Mouse (Mus musculus): Measurements from ENCODE around the gene Plxna3. TPM values are rescaled to one million over a fixed set of nuclear protein-coding genes. Genes with fewer than 3 reads are reported as not detected.
"Not testable (repeated sequence)": the region's sequence is repeated elsewhere in the genome, so short reads cannot be mapped to it uniquely, and the experiment has no call there.

Gene Plxna3
- total RNA-seq (2021), result 10 to 100 TPM; 41.8 to 42.3 TPM
- long read RNA-seq, experiment 1, full-length matches to known transcripts, result 4 of 20 reads
- long read RNA-seq, experiment 1, partial matches to known transcripts, result 8 of 20 reads
- long read RNA-seq, experiment 1, other reads (novel, unspliced or antisense), result 8 of 20 reads
- long read RNA-seq, experiment 2, full-length matches to known transcripts, result 1 of 10 reads
- long read RNA-seq, experiment 2, partial matches to known transcripts, result 3 of 10 reads
- long read RNA-seq, experiment 2, other reads (novel, unspliced or antisense), result 6 of 10 reads

DNA sequence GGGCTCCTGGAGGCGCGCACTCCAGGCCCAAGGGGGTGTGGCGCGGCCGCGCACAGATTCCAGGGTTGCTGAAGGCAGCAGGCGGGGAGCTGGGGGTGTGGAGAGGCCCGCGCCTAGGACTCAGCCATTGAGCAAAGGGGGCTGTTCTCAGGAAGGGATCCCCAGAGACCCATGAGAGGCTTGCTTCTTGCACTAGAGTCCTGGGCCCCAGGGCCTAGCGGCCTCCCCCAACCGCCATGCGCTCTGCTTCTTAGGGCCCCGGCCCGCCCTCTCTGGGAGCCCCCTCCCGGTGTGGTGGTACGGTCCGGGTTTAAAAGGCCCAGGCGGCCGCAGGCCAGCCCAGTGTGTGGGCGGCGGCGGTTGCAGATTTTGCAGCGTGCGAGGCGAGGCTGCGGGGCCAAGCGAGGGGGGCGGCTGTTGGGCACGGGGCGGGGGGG lies at the start of gene Plxna3:
Gene Plxna3, plus strand, starts transcription at position 342 of the 437 bp plus-strand sequence.
- peak; percentile 49 to 66 for DNase-seq (ENCODE audit: low spot score in 2 of 2)

DNA sequence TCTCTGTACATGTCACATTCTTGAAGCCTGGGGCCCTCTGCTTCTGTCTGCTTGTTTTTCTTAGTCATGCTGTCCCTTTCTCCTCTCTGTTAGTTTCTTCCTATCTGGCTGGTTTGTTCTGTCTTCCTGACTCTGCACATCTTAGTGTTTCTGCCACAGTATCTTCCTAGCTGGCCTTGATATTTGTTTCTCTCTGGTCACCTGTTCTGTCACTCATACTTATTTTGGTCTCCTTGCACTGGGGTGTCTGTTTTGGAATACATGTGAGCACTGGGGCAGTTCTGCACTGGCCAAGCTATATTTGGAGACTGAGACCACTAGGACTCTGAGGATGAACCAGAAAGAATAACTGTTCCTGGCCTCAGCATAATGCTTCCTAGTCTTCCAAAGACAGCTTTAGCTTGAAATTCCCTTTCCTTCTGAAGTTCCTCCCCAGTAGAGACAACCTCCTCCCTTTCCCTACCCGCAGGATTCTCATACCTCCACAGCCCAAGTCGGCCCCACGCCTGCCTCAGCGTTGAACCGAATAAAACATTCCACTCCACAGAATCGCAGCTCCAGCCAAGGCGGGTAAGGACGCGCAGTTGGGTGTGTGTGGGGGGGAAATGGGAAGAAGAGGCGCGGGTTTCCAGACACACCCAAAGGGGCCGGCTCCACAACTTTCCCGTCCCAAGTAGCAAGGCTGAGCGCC lies 47.7 kb upstream of the Plxna3 start:
- DNase-seq (ENCODE audit: low spot score in 2 of 2), result no peak

DNA sequence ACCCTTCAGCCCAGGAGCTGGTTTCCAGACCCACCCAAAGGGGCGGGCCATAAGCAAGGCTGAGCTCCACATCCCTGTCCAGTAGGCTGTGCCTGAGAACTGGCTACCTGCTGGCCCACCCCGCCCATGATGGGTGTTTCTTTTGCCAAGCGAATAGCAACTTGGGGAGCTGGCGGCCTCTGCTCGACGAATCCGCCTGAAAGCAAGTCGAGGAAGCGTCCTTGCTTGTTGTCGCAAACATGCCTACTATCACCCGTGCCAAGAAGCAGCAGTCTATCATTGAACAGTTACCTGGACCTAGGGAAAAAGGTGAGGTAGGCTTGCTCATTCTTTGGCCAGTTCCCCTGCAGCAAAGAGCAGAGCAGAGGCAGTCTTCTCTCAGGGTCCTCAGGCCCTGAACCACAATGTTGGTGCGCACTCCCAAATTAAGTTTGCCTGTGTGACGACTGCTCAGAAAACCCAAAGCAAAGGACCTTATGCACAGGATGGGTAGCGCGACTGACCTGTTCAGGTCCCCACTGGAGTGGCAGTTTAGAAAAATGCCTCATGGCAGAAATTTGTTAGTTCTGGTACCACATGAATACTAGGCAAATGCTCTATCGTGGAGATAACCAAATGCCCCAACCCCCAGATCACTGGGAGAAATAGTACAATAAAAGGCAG lies 47.0 kb upstream of the Plxna3 start, which contains the start of the genes Taz and Dnase1l1:
Gene Taz, plus strand, starts transcription at position 181 of the 663 bp plus-strand sequence.
Gene Dnase1l1, minus strand, starts transcription at position 606 of the 663 bp plus-strand sequence.
- DNase-seq (ENCODE audit: low spot score in 2 of 2), result peak in 1 of 2 experiments; percentile 23

DNA sequence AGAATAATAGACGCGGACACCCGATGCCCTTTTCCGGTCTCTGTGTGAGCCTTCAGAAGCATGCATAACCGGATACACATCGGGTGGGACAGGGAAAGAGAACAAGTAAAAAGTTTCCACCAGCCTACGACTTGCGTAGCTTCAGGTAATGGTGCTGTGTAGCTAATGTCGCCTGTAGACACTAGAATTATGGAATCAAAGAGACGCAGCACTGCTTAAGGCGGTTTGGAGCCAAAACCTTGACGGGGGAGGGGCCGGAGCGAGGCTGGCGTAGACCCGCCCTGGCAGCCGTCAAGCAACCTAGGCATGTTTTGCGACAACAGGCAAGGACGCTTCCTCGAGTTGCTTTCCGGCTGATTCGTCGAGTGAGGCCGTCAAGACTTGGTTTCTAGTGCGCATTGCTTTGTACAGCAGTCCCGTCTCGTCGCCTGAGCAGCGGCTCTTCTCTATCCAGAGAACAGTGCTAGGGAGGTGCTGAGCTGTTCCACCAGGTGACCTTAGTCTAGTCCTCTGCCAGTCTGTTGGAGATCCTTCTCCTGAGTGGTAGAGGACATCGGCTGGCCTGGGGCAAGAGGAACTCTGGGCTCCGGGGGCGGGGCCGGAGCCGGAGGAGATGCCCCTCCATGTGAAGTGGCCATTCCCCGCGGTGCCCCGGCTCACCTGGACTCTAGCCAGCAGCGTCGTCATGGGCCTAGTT lies 46.3 kb upstream of the Plxna3 start:
- peak; percentile 78 to 88 for DNase-seq (ENCODE audit: low spot score in 2 of 2)

DNA sequence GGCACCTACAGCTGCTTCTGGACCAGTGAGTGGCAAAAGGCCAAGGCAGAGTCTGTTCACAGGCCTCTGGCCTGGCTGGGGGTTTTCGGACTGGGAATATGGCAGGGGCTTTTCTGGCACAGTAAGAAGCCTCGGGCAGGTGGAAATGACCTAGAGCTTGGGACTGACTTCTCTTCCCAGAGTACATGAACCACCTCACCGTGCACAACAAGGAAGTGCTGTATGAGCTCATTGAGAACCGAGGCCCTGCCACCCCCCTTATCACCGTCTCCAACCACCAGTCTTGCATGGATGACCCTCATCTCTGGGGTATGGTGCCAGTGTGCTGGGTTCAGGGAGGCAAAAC lies 45.8 kb upstream of the Plxna3 start:
- no peak for DNase-seq (ENCODE audit: low spot score in 2 of 2)

DNA sequence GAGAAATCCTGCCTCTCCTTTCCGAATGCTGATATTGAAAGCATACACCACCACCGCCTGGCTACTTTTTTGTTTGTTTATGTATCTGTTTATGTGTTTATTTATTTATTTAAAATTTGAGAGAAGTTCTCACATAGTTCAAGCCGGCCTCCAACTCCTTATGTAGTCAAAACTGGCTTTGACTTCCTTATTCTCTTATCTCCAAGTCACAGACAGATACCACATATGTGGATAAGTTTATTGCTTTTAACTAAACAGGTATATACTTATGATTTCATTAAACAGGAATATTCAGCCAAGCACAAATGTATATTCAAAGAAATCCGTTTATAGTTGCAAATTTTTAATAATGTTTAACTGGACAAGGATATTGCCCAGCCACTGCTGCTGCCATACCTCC lies 35.4 kb upstream of the Plxna3 start:
- DNase-seq (ENCODE audit: low spot score in 2 of 2), result no peak

DNA sequence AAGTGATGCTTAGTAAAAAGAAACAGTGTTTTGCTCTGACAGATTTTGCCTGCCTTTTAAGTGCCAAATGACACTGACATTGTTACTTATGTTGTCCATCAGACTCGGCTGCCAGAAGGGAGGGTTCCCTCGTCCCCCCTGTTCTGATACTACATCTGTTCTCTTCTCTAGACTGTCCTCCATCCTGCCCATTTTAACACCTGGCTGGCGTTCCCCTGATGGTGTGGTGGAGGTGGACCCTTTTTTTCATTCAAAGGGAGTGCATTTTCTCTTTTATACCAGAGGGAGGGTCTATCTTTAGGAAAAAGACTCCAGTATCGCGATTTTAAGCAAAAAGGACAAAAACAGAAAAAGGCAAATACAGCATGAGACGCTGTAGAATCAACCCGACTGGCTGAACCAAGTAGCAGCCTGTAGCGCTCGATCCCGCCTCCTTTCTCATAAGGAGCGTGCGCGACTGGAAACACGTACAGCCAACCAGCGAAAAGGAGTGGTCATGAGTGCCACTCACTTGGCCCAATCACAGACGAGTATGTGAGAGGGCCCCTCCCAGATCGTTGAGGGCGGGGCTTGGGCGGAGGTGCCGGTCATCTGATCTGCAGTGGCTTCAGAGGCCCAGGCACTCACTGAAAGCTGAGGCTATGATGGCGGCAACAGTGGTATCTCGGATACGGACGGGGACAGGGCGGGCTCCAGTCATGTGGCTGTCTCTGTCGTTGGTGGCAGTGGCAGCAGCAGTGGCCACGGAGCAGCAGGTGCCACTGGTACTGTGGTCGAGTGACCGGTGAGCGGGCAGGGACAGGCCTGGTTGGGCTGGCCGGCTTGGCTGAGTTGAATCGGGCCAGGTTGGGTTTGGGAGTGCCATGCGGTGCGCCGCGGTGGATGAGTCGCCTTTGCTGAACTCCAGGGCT lies 32.1 kb upstream of the Plxna3 start, which contains the start of gene Atp6ap1:
Gene Atp6ap1, plus strand, starts transcription at position 560 of the 911 bp plus-strand sequence.
- peak; percentile 90 to 95 for DNase-seq (ENCODE audit: low spot score in 2 of 2)

DNA sequence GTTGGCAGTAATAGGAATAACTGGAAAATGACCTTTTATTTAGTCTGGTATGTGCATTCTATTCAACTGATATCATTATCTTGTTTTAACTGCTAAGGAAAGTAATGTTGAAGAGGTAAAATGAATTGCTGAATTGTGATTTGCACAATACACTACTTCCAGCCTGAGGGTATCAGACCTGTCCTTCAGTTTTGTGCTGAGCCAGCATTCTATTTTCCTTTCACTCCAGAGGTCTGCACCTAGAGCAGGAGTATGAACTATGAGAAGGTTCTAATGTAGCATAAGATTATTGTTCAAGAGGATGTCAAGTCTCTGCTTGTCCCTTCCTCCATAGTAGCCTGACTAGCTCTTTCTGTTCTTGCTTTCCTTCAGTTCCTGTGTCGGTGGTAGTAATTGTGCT lies 30.5 kb upstream of the Plxna3 start:
- no peak for DNase-seq (ENCODE audit: low spot score in 2 of 2)

DNA sequence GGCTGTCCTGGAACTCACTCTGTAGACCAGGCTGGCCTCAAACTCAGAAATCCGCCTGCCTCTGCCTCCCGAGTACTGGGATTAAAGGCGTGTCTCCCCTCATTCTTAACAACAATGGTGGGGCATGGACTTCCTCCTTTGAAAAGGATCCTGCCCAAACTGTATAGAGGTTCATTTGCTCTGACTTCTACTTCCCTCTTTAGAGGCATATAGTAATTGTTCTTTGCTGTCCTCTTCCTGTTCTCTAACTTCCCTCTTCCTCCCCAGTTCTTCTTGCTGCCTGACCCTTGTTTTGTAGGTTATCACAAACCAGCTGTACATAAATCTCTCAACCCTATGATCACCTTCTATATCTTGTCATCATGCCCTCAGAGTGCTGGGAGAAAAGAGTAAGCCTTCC lies 29.1 kb upstream of the Plxna3 start:
- DNase-seq (ENCODE audit: low spot score in 2 of 2), result no peak

DNA sequence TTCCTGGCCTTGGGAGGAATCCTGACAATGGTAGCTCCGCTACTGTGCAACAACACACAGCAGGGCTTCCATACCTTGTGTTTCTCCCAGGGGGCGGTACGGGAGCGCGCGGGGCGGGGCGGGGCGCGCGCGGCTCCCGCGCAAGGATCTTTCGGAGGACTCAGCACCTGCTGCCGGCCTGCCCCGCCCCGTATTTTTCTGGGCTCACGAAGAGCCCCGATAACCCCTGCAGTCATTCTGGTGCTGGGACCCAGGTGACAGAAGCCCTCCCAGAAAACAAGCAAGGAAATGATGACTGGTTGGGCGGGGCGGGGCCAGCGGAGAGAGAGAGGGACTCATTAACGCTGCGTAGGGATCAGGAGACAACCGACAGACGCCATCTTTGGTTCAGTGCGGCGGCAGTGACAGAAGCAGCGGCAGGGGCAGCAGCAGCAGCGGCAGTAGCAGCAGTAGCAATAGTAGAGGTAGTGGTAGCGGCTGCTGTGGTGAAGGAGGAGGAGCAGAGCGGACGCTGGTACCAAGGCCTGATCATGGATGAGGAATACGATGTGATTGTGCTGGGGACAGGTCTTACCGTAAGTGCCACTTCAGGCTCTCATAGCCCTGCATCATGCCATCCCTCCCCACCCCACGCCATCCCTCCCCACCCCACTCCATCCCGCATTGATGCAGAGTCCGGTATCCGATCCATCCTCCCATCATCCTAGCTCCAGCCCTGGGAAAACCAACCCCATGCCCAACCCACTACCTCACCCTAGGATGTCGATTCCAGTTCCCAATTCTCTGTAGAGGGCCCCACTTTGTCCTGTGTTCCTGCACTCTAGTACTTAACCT lies 23.8 kb upstream of the Plxna3 start, which contains the start of gene Gdi1:
Gene Gdi1, plus strand, starts transcription at position 132 of the 834 bp plus-strand sequence.
- DNase-seq (ENCODE audit: low spot score in 2 of 2), result peak; percentile 67 to 82

DNA sequence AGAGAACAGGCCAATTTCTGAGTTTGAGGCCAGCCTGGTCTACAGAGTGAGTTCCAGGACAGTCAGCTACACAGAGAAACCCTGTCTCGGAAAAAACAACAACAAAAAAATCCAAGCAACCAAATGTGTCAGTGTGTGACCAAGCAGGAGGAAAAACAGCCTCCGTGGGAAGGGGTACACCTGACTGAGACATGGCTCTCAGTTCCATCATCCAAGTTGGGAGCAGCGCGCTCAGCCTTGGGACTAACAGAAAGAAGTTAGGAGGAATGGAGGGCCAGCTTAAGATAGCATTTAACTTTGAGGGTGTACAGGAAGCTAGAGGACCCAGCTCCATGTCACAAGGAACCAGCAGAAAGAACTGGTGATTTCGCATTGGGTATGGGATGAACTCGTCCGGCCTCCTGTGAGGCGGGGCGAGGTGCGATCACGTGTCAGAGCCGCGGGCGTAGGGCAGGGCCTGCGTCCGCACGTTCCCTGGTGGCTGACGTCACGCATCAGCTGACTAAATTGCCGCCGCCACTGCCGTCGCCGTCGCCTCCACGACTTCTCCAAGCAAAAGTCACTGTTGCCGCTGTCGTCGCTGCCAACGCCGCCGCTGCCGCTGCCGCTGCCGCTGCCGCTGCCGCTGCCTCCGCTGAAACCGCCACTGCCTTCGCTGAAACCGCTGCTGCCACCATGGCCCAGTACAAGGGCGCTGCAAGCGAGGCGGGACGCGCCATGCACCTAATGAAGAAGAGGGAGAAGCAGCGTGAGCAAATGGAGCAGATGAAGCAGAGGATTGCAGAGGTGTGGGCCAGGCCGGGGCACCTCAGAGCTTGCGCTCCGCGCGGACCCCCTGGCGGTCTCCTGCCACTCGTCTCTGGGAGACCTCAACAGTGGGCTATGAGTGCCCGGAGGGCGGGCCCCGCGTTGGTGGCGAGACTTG lies 16.1 kb upstream of the Plxna3 start, which contains the start of gene Fam50a:
Gene Fam50a, plus strand, starts transcription at position 494 of the 925 bp plus-strand sequence.
- DNase-seq (ENCODE audit: low spot score in 2 of 2), result peak; percentile 82 to 88

DNA sequence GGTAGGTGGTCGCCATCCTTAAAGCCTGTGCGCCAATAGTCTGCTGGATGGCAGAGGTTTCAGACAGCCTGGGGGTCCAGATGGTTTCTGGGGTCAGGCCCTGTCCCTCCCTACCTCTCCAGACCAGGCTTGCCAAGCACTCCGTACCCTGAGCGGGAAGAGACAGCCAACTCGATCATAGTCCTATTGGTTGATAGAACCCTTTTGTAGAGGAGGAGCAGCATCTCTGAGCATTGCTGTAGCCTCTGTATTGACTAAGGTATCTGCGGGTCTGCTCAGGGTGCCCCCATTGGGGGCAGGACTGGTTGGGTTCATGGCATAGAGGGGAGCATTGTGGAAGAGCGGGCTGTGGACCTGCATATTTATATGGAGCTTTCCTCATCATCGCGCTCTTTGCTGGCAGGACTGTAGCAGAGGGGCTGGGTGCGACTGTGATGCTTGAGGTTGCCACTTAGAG lies 377 bp downstream of the Plxna3 start:
- DNase-seq (ENCODE audit: low spot score in 2 of 2), result no peak

DNA sequence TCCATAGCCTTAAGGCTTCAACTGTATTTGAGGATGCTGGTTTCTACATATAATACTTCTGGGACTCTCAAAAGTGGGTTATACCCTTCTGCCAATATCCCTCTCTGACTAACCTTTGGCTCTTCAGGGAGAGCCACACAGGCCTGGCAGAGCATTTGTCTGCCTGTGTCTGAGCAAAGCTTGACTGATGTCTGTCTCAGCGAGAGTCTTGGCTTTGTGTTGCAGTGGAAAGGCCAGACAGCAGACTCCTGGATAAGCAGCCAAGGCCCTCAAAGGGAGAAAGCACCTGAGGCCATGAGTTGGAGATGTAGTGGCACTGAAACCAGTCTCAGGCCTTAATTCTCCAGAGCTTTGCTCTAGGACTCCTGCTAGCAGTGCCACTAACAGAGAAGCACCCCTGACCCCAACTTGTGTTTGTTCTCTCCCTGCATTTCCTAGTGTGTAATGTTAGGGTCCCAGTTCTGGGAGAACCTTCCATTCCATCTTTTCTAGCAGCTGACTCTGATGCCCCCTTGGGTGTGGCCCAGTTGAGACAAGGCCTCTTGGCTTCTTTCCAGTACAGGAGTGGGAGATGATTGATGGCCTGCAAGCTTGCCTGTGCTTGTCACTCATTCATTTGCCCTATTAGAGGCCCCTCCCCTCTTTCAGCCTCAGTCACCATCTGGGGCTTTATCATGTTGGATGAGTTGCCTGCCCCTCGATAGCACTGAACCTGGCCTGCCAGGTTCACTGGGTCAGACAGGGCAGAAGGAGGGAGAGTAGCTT lies 1.5 kb downstream of the Plxna3 start:
- no peak for DNase-seq (ENCODE audit: low spot score in 2 of 2)

DNA sequence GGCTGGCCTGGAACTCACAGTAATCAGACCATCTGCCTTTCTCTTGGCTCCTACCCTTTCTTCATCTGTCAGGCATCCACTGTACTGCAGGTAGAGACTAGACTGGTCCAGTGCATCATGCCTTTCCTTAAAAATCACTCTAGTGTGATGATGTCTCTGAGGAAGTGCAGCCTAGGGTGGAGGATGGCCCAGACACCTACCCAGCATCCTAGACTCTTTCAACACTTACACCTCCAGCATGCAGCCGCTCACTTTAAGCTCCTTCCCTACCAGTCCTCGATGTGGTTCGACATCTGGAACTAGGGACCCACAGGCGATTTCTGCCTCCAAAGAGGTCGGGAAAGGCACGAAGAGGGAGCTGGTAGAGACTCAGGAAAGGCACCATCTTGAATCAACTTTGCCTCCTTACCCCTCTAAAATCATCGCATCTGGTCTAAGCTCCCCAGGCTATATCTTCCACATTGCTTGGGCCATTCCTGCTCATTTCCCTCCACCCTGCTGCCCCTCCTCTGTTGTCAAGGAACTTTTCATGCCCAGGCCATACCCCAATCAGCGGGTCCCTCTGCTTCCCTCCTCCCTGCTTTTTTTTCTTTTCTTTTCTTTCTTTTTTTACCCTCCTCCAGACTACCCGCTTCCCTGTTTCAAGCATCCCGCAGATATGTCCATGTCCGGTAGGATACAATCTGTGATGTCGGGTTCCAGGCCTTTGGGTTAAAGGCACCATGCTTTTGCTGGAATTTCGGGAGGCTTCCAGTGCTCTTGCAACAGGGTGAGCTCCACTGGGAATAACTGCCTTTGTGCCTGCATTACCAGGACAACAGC lies 24.0 kb downstream of the Plxna3 start:
- DNase-seq (ENCODE audit: low spot score in 2 of 2), result no peak

DNA sequence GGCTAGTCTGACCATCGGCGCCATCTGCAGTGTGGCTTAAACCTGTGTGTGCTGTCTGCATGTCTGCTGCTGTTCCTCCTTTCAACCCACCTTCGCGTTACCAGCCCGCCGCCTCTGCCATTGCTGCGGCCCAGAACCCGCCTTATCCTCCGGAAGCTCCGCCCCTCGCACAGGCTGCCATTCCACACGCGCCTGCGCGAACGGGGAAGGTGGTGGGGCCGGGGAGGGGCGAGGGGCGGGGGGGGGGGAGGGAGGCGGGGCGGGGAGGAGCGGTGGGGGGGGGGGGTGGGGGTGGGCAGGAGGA lies 24.6 kb downstream of the Plxna3 start, which contains the start of gene Lage3:
Gene Lage3, minus strand, starts transcription at position 152 of the 304 bp plus-strand sequence.
- peak; percentile 71 to 74 for DNase-seq (ENCODE audit: low spot score in 2 of 2)

DNA sequence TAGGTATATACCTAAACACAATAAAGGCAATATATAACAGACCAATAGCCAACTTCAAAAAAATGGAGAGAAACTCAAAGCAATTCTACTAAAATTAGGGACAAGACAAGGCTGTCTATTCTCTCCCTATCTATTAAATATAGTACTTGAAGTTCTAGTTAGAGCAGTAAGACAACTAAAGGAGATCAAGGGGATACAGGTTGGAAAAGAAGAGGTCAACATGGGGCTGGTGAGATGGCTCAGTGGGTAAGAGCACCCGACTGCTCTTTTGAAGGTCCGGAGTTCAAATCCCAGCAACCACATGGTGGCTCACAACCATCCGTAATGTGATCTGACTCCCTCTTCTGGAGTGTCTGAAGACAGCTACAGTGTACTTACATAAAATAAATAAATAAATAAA lies 28.2 kb downstream of the Plxna3 start:
- not testable (repeated sequence) for DNase-seq (ENCODE audit: low spot score in 2 of 2)

Measured in layer of hippocampus, postnatal 14 days (tissue).